Mouse (Mus musculus): Measurements from ENCODE around the gene 4930474N05Rik.

DNA sequence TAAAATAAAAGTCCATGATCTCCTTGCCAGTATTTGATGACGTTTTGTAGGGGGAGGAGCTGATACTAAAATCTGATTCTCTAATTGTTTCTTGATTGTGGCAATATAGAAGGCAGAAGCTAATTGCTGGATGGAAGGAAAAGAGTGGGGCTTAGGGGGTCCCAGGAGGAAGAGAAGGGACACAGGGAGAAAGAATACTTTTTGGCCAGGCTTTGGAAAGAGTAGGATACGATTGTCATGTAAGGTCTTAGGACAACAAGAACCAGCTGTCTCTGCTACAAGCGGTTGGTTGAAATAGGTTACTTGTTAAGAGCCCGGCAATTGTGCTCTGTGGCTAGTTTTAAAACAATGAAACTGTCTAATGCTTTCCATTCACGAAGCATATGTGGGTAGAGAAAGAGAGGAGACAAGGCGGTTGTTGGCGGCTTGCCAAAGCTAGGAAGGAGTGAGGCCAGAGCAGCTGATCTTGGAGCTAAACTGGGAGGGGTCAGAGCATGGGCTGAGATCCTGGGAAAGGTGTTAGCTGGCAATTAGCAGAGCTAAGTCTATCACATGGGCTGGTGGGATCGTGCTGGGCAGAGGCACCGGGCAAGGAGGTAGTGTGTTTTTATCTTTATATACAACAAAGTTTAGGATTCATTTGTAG is 45.8 kb upstream of the 4930474N05Rik start:
- TF ChIP-seq NANOG (IDR thresholded peaks at IDR 0.05; ENCODE audit: borderline replicate concordance, low read length) (no peak), CTCF (conservative IDR thresholded peaks at IDR 0.05; ENCODE audit: low read length) (no peak), POU5F1 (IDR thresholded peaks at IDR 0.05; ENCODE audit: borderline replicate concordance, low read length) (no peak)

Measured in E14TG2a.4 (cell line).